Mouse (Mus musculus) neural tube, embryonic 12.5 days (tissue): Measurements from ENCODE around the gene Atp5k. TPM values are rescaled to one million over a fixed set of nuclear protein-coding genes. Genes with fewer than 3 reads are reported as not detected.

Experiments
- ATAC-seq: fragments of 200-750 bp; cut with Nextera tagmentation; 2 replicates; pipeline ENCODE4 v1.8.0; 2017; ENCODE audit warnings: low read depth, mild to moderate bottlenecking, moderate TSS enrichment, moderate library complexity; ENCODE audit not compliant: low FRiP score
- H3K27ac ChIP-seq: fragments of 300-500 bp; sonication (generic); 2 replicates; pipeline ENCODE4 v1.5.1; 2016
- H3K27me3 ChIP-seq: fragments of 300-500 bp; sonication (generic); replicated peaks from 2 replicates; pipeline ENCODE4 v1.6.1; 2016; ENCODE audit warnings: mild to moderate bottlenecking
- H3K36me3 ChIP-seq: fragments of 300-500 bp; sonication (generic); 2 replicates; pipeline ENCODE4 v1.6.1; 2016; ENCODE audit warnings: mild to moderate bottlenecking
- H3K4me1 ChIP-seq: fragments of 300-500 bp; sonication (generic); 2 replicates; pipeline ENCODE4 v1.6.1; 2016
- H3K4me2 ChIP-seq: fragments of 300-500 bp; sonication (generic); replicated peaks from 2 replicates; pipeline ENCODE4 v1.6.1; 2016; ENCODE audit warnings: mild to moderate bottlenecking
- H3K4me3 ChIP-seq: fragments of 300-500 bp; sonication (generic); 2 replicates; pipeline ENCODE4 v1.5.1; 2016
- H3K9ac ChIP-seq: fragments of 300-500 bp; sonication (generic); 2 replicates; pipeline ENCODE4 v1.6.1; 2016; ENCODE audit warnings: mild to moderate bottlenecking
- H3K9me3 ChIP-seq: fragments of 300-500 bp; sonication (generic); 2 replicates; pipeline ENCODE4 v1.6.1; 2016; ENCODE audit warnings: mild to moderate bottlenecking
- WGBS: fragments of 180-500 bp; shearing (Covaris S2); methylation state at CpG from one replicate; pipeline ENCODE4 v1.1.7; 2016; 5-methylcytosine and 5-hydroxymethylcytosine counted together
- polyA plus RNA-seq: library from polyadenylated mRNA; unstranded; fragments of >200 nt; fragmentation: Nextera tagmentation; extraction: Ambion mirVana; gene quantifications from 2 replicates; pipeline ENCODE4 v1.2.1, GENCODE M21; 2016

Atp5k gene
- polyA plus RNA-seq, 1 experiment from 2014 or later = 438 TPM

GRCm38 (mm10) chr5:108414711-108415110, 19.5 kb downstream of the Atp5k start:
- WGBS = 81% methylated on average over 2 of the region's 2 CpGs
- Histone ChIP-seq H3K4me2 (no peak overlapping the region), H3K27ac (no peak overlapping the region), H3K27me3 (no peaks in the 10 kb centered on the region), H3K4me1 (no peaks in the 10 kb centered on the region), H3K9me3 (no peaks in the 10 kb centered on the region), H3K4me3 (no peak overlapping the region), H3K36me3 (no peaks in the 10 kb centered on the region), H3K9ac (no peak overlapping the region)
- ATAC-seq = no peak

GRCm38 (mm10) chr5:108406977-108407376, 27.3 kb downstream of the Atp5k start:
- Histone ChIP-seq H3K4me2 (no peak overlapping the region), H3K9me3 (no peaks in the 10 kb centered on the region), H3K27ac (no peak overlapping the region), H3K27me3 (no peaks in the 10 kb centered on the region), H3K36me3 (no peaks in the 10 kb centered on the region), H3K9ac (no peak overlapping the region), H3K4me3 (no peak overlapping the region), H3K4me1 (no peaks in the 10 kb centered on the region)
- 83% methylated on average over 2 of the region's 2 CpGs for WGBS
- no peak for ATAC-seq

- WGBS = 83% methylated on average over 1 of the region's 1 CpGs
- ATAC-seq = no peak
Observed at GRCm38 (mm10) chr5:108405460-108405859, 28.8 kb downstream of the Atp5k start.

GRCm38 (mm10) chr5:108403453-108403852, 30.8 kb downstream of the Atp5k start:
- H3K36me3 ChIP-seq = no peaks in the 10 kb centered on the region
- no peaks in the 10 kb centered on the region for H3K4me1 ChIP-seq
- no peaks in the 10 kb centered on the region for H3K9me3 ChIP-seq
- 81% methylated on average over 4 of the region's 4 CpGs for WGBS
- ATAC-seq = no peak
- no peak overlapping the region for H3K27ac ChIP-seq
- no peaks in the 10 kb centered on the region for H3K27me3 ChIP-seq
- H3K9ac ChIP-seq = no peak overlapping the region
- H3K4me3 ChIP-seq = no peak overlapping the region
- H3K4me2 ChIP-seq = no peak overlapping the region

More at GRCm38 (mm10) chr5:108405460-108405859, 28.8 kb downstream of the Atp5k start:
- Histone ChIP-seq H3K4me2 (no peak overlapping the region), H3K9ac (no peak overlapping the region), H3K27me3 (no peaks in the 10 kb centered on the region), H3K9me3 (no peaks in the 10 kb centered on the region), H3K4me1 (no peaks in the 10 kb centered on the region), H3K4me3 (no peak overlapping the region), H3K27ac (no peak overlapping the region), H3K36me3 (no peaks in the 10 kb centered on the region)

GRCm38 (mm10) chr5:108389744-108390143, 44.5 kb downstream of the Atp5k start:
- Histone ChIP-seq H3K4me1 (no peaks in the 10 kb centered on the region), H3K9me3 (no peaks in the 10 kb centered on the region), H3K4me2 (no peak overlapping the region), H3K36me3 (no peaks in the 10 kb centered on the region), H3K27me3 (no peaks in the 10 kb centered on the region), H3K4me3 (no peak overlapping the region), H3K9ac (no peak overlapping the region), H3K27ac (no peak overlapping the region)
- no peak for ATAC-seq
- 77% methylated on average over 3 of the region's 3 CpGs for WGBS

- ATAC-seq = no peak
- no peak within 1 kb of the TSS for H3K4me2 ChIP-seq
- H3K4me3 ChIP-seq = no peak within 1 kb of the TSS
- H3K9ac ChIP-seq = no peak within 1 kb of the TSS
- H3K4me1 ChIP-seq = no peaks in the 10 kb centered on the region
- H3K36me3 ChIP-seq = no peaks in the 10 kb centered on the region
- no peaks in the 10 kb centered on the region for H3K9me3 ChIP-seq
- WGBS = 83% methylated on average over 7 of the region's 7 CpGs
- H3K27ac ChIP-seq = no peak within 1 kb of the TSS
- no peaks in the 10 kb centered on the region for H3K27me3 ChIP-seq
Observed at GRCm38 (mm10) chr5:108388201-108388600, 46.0 kb downstream of the Atp5k start, which contains the start of gene Pde6b. Pde6b (plus strand) TSS chr5:108388391.

GRCm38 (mm10) chr5:108386449-108386848, 47.8 kb downstream of the Atp5k start:
- no peak overlapping the region for H3K4me2 ChIP-seq
- no peak overlapping the region for H3K4me3 ChIP-seq
- no peak for ATAC-seq
- H3K4me1 ChIP-seq = no peaks in the 10 kb centered on the region
- H3K27me3 ChIP-seq = no peaks in the 10 kb centered on the region
- WGBS = 74% methylated on average over 4 of the region's 4 CpGs
- H3K9me3 ChIP-seq = no peaks in the 10 kb centered on the region
- no peak overlapping the region for H3K27ac ChIP-seq
- no peaks in the 10 kb centered on the region for H3K36me3 ChIP-seq
- no peak overlapping the region for H3K9ac ChIP-seq

- no peaks in the 10 kb centered on the region for H3K4me1 ChIP-seq
- no peak overlapping the region for H3K27ac ChIP-seq
- no peak overlapping the region for H3K4me2 ChIP-seq
- no peak overlapping the region for H3K4me3 ChIP-seq
- ATAC-seq = no peak
- no peaks in the 10 kb centered on the region for H3K9me3 ChIP-seq
- no peak overlapping the region for H3K9ac ChIP-seq
- WGBS = 88% methylated on average over 2 of the region's 2 CpGs
- no peaks in the 10 kb centered on the region for H3K27me3 ChIP-seq
- H3K36me3 ChIP-seq = no peaks in the 10 kb centered on the region
Observed at GRCm38 (mm10) chr5:108385632-108386031, 48.6 kb downstream of the Atp5k start.

Other genes starting within 250 kb of the Atp5k start
- gene Dr1, start 165.6 kb downstream of the Atp5k start, polyA plus RNA-seq = 47.0 and 49.1 TPM in 2 replicates
- gene Pigg, start 121.8 kb downstream of the Atp5k start, polyA plus RNA-seq = 5.8 and 6.1 TPM in 2 replicates
- gene Gm42517, start 66.5 kb downstream of the Atp5k start, polyA plus RNA-seq = 0.45 and 0.51 TPM in 2 replicates
- gene Pde6b, start 46.1 kb downstream of the Atp5k start, polyA plus RNA-seq = 0.75 TPM in 1 of 2 replicates, not detected in the other
- gene Mfsd7a, start 14.4 kb upstream of the Atp5k start, polyA plus RNA-seq = 0.08 and 0.16 TPM in 2 replicates
- 34.2 and 35.8 TPM in 2 replicates for gene Pcgf3, start 26.8 kb upstream of the Atp5k start, polyA plus RNA-seq
- 37.4 and 41.3 TPM in 2 replicates for gene Cplx1, start 115.6 kb upstream of the Atp5k start, polyA plus RNA-seq
- gene Gak, start 195.3 kb upstream of the Atp5k start, polyA plus RNA-seq = 52.0 and 58.9 TPM in 2 replicates
- 18.1 and 18.3 TPM in 2 replicates for gene Tmem175, start 195.3 kb upstream of the Atp5k start, polyA plus RNA-seq
- gene Idua, start 225.9 kb upstream of the Atp5k start, polyA plus RNA-seq = 8.0 and 8.2 TPM in 2 replicates
- 19.8 and 23.5 TPM in 2 replicates for gene Dgkq, start 235.2 kb upstream of the Atp5k start, polyA plus RNA-seq
- 1.2 and 1.6 TPM in 2 replicates for gene Slc26a1, start 241.1 kb upstream of the Atp5k start, polyA plus RNA-seq